Mouse (Mus musculus): ENCODE results near the gene Tspan9.

- TF ChIP-seq POLR2A (IDR thresholded peaks at IDR 0.05; ENCODE audit: low read depth, low read length): no peak
- TF ChIP-seq CTCF (IDR thresholded peaks at IDR 0.05; ENCODE audit: extremely low read depth, insufficient read depth, insufficient read length, insufficient replicate concordance): no peak
Observed at GRCm38 (mm10) chr6:128179651-128180050, 36.3 kb upstream of the Tspan9 start.
